Mouse (Mus musculus): Measurements from ENCODE around the gene Tlnrd1.

Tlnrd1 gene

GRCm38 (mm10) chr7:83884921-83885532 lies 922 bp upstream of the Tlnrd1 start:
- DNase-seq (ENCODE audit: low spot score in 2 of 2) = peak in 1 of 2 experiments; percentile 19

- peak; percentile 71 to 73 for DNase-seq (ENCODE audit: low spot score in 2 of 2)
Measured at GRCm38 (mm10) chr7:83883276-83884020, 657 bp downstream of the Tlnrd1 start.

GRCm38 (mm10) chr7:83882633-83883275 lies 1.4 kb downstream of the Tlnrd1 start:
- peak; percentile 61 to 62 for DNase-seq (ENCODE audit: low spot score in 2 of 2)

- DNase-seq (ENCODE audit: low spot score in 2 of 2) = no peak
Measured at GRCm38 (mm10) chr7:83882150-83882632, 1.9 kb downstream of the Tlnrd1 start.

- no peak for DNase-seq (ENCODE audit: low spot score in 2 of 2)
Measured at GRCm38 (mm10) chr7:83878676-83879448, 5.2 kb downstream of the Tlnrd1 start.

GRCm38 (mm10) chr7:83877088-83877487 lies 7.0 kb downstream of the Tlnrd1 start:
- DNase-seq (ENCODE audit: low spot score in 2 of 2) = no peak

- DNase-seq (ENCODE audit: low spot score in 2 of 2) = no peak
Measured at GRCm38 (mm10) chr7:83869839-83870543, 14.1 kb downstream of the Tlnrd1 start.

- DNase-seq (ENCODE audit: low spot score in 2 of 2) = no peak
Measured at GRCm38 (mm10) chr7:83868200-83868599, 15.9 kb downstream of the Tlnrd1 start.

- DNase-seq (ENCODE audit: low spot score in 2 of 2) = no peak
Measured at GRCm38 (mm10) chr7:83863554-83863953, 20.6 kb downstream of the Tlnrd1 start.

GRCm38 (mm10) chr7:83859378-83860083 lies 24.6 kb downstream of the Tlnrd1 start:
- peak; percentile 44 to 65 for DNase-seq (ENCODE audit: low spot score in 2 of 2)

GRCm38 (mm10) chr7:83857921-83858320 lies 26.2 kb downstream of the Tlnrd1 start:
- no peak for DNase-seq (ENCODE audit: low spot score in 2 of 2)

- no peak for DNase-seq (ENCODE audit: low spot score in 2 of 2)
Measured at GRCm38 (mm10) chr7:83857208-83857488, 27.0 kb downstream of the Tlnrd1 start.

- DNase-seq (ENCODE audit: low spot score in 2 of 2) = peak in 1 of 2 experiments; percentile 40
Measured at GRCm38 (mm10) chr7:83856353-83857207, 27.5 kb downstream of the Tlnrd1 start.

- no peak for DNase-seq (ENCODE audit: low spot score in 2 of 2)
Measured at GRCm38 (mm10) chr7:83855203-83855602, 28.9 kb downstream of the Tlnrd1 start.

- DNase-seq (ENCODE audit: low spot score in 2 of 2) = no peak
Measured at GRCm38 (mm10) chr7:83852381-83853380, 31.4 kb downstream of the Tlnrd1 start.

GRCm38 (mm10) chr7:83851569-83852380 lies 32.3 kb downstream of the Tlnrd1 start:
- DNase-seq (ENCODE audit: low spot score in 2 of 2) = no peak

GRCm38 (mm10) chr7:83847187-83848075 lies 36.7 kb downstream of the Tlnrd1 start:
- DNase-seq (ENCODE audit: low spot score in 2 of 2) = no peak

Data from urinary bladder, postnatal 4 days (tissue).